Mouse (Mus musculus) MEL (cell line): Measurements from ENCODE around the gene Actn2.

ENCODE experiments used
- CTCF ChIP-seq, 3 experiments: IDR thresholded peaks in 2 of 3; conservative IDR thresholded peaks in 1 of 3; 2 replicates each; pipeline ENCODE4 v1.5.1; 2011 to 2012; ENCODE audit warnings: low read length in 3 of 3, low read depth in 2 of 3, mild to moderate bottlenecking in 2 of 3, improper control_type of control experiment in 1 of 3, inconsistent platforms in 1 of 3, mixed read lengths in 1 of 3, moderate library complexity in 1 of 3; ENCODE audit not compliant: control insufficient read depth in 1 of 3, insufficient read depth in 1 of 3, poor library complexity in 1 of 3, severe bottlenecking in 1 of 3
- E2F4 ChIP-seq: IDR thresholded peaks from 2 replicates; pipeline ENCODE4 v1.6.1; 2011; ENCODE audit warnings: low read depth, low read length, improper control_type of control experiment, borderline replicate concordance
- MAFK ChIP-seq: IDR thresholded peaks from 2 replicates; pipeline ENCODE4 v1.6.1; 2011; ENCODE audit warnings: low read depth, mild to moderate bottlenecking, low read length, improper control_type of control experiment, borderline replicate concordance
- POLR2A ChIP-seq, 2 experiments: IDR thresholded peaks; 2 replicates each; pipeline ENCODE4 v1.6.1; 2011 to 2012; ENCODE audit warnings: low read length in 2 of 2, mild to moderate bottlenecking in 2 of 2, control low read depth in 1 of 2, improper control_type of control experiment in 1 of 2, low read depth in 1 of 2, moderate library complexity in 1 of 2; ENCODE audit not compliant: control insufficient read depth in 1 of 2, insufficient read depth in 1 of 2, poor library complexity in 1 of 2
- ZC3H11A ChIP-seq: IDR thresholded peaks from 2 replicates; pipeline ENCODE4 v1.6.1; 2012; ENCODE audit warnings: low read depth, mild to moderate bottlenecking, inconsistent platforms, low read length, improper control_type of control experiment

GRCm38 (mm10) chr13:12267971-12268370 lies 72.6 kb downstream of the Actn2 start:
- TF ChIP-seq CTCF (IDR thresholded peaks at IDR 0.05 in 2 of 3, conservative IDR thresholded peaks at IDR 0.05 in 1 of 3; ENCODE audit: control insufficient read depth in 1 of 3, insufficient read depth in 1 of 3, low read depth in 2 of 3, low read length in 3 of 3, poor library complexity in 1 of 3, severe bottlenecking in 1 of 3) (no peak), POLR2A (IDR thresholded peaks at IDR 0.05; ENCODE audit: control insufficient read depth in 1 of 2, insufficient read depth in 1 of 2, low read depth in 1 of 2, low read length in 2 of 2, poor library complexity in 1 of 2) (no peak), MAFK (no peak), E2F4 (no peak), ZC3H11A (no peak)
